Mouse (Mus musculus) retina, embryonic 14.5 days (tissue): ENCODE results near the gene Bbs12.
A peak's percentile ranks its signal among the peaks of the same experiment; 100 is the strongest.

Experiments
- DNase-seq: peaks from one replicate; pipeline ENCODE4 v3.0.0-alpha.2; 2015; ENCODE audit warnings: low spot score

Gene Bbs12

DNA sequence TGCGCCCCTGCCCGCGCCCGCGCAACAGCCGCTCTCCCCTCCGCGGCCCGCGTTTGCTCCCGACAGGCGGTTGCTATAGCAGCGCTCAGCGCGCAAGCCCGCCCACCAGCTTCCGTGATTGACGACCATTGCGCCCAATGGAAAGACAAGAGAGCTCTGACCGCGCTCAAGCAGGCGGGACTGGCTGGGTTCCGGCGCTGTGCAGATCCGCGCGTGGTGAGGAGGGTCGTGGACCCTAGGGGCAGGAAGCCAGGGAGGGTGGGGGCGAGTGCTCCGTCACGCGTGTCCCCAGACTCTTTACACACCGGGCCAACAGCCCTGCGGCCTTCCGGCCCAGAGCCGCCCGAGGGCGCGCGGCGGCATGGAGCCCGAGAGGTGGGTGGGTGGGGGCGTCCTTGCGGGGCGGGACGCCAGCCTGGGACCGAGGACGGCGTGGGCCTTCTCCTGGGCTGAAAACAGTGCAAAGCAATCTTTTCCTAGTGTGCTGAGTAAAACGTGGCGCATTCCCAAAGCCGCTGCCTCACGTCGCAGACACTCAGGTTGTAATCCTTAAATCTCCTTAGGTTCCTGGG, at the start of gene Bbs12, which contains the start of gene Cetn4:
Bbs12 (plus strand) TSS at position 185 of the 572 bp plus-strand sequence.
Cetn4 (minus strand) TSS at position 339 of the 572 bp plus-strand sequence.
- DNase-seq, result peak; percentile 98

DNA sequence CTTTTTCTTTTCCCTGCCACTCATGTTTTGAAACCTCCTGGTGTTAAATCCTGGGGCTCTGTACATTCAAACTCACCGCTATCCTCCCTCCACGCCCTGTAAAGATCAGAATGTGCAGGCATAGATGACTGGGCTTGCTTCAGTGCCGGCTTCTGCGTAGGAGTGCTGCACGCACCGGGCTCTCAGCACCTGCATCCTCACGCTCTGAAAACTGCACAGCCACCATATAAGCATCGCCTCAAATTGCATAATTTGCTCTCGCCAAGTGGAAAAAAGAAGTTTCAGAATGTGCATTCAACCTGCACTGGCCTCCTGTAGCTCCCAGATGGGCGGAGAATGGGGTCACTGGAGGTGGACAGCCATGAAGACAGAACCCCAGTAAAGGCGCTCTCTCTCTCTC, 44.0 kb upstream of the Bbs12 start:
- no peak for DNase-seq

DNA sequence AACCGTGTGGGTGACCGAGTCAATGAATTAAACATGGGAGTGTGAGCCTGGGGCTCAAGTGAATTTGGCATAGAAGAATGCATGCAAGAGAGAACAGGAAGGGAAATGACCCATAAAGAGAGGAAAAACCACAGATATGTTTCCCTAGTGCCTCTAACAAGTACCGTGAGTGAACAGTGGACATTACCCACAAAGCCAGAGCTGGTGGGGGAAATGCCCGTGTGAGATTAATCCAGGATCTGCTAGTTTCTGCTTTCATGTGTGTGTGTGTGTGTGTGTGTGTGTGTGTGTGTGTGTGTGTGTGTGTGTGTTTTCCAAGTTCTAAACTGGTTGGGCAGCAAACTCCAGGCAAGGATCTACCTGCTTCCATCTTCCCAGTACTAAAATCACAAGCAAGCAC, 42.4 kb upstream of the Bbs12 start:
- no peak for DNase-seq

DNA sequence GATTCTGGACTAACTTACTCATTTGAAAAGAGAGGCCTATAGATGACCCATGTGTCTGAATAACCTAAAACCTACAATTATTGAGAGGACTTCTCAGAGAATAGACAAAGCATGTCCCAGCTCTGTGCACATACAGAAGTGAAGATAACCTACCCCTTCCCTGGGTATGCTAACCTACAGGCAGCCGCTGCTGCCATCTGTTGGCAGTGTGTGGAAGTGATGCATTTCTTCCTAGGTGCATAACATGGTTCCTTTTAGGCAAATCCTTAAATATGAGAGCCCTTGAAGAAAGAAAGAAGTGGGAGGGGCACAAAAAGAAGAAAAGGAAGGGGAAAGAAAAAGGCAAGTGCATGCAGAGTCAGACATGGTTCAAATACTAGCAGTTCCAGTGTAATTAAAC, 41.1 kb upstream of the Bbs12 start:
- DNase-seq, result peak; percentile 69

DNA sequence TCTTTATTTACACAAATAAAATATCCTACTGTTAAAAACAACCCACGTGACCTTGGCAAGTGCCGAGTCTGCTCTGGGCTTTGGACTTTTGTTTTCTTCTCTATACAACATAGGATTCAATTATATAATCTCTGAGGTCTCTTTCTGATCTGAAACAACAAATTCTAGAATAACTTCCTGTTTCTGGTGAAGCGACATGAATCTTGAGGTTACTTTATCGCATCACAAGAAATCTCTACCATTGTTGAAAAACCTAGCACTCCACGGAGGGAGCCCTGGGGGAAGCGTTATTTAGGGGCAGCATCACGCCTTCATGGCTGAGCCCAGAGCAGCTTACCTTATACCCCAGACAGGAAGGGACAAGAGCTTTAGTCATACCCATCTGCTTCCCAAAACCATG, 39.3 kb upstream of the Bbs12 start:
- DNase-seq, result no peak

DNA sequence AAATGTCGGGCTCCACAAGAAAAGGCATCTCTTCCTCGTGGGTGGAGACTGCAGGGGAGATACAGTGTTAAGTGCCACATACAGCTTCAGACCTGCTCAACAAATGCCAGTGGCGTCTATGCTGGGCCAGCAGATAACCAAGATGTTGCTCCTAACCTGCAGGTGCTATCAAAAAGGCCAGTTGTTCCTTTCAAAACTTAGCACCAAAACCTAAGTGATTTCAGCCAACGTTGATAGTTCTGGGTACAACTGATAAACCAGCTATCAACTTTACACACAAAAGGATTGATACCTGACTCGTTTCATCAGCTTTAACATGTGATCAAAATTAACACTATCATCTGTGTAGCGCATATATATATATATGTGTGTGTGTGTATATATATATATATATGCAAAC, 37.7 kb upstream of the Bbs12 start:
- no peak for DNase-seq

DNA sequence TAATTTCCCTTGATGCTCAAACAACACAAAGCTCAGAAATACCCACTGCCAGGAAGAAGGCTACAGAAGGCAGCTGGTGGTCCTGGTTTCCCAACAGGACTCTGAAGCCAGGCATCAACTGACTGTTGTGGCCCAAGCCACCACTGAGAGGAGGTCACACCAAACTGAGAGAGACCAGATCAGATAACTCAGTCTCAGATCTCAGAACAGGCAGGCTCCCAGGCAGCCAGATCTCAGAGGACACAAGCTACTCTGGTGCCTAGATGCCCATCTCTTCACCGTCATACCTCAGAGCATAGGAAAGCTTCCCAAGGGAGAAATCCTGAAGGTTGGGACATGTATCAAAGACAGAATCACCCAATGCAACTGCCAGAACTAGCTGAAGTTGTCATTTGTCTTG, 32.1 kb upstream of the Bbs12 start:
- no peak for DNase-seq

DNA sequence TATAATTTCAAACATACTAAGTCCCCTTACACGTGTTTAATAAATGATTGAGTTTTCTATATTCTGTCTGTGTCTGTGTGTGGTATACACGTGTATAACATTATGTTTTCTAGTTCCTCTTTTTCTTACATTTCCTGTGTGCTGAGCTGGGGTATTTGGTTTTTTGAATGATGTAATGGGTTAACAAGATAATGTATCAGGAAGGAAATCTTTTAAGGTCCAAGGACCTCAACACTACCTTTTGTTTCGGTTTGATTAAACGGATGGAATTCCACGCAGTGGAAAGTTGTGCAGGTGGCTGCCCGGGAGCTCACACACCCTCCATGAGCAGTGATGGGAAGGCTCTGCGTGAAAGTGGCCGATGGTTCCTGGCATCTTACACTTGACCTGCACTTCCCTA, 31.5 kb upstream of the Bbs12 start:
- DNase-seq, result no peak

DNA sequence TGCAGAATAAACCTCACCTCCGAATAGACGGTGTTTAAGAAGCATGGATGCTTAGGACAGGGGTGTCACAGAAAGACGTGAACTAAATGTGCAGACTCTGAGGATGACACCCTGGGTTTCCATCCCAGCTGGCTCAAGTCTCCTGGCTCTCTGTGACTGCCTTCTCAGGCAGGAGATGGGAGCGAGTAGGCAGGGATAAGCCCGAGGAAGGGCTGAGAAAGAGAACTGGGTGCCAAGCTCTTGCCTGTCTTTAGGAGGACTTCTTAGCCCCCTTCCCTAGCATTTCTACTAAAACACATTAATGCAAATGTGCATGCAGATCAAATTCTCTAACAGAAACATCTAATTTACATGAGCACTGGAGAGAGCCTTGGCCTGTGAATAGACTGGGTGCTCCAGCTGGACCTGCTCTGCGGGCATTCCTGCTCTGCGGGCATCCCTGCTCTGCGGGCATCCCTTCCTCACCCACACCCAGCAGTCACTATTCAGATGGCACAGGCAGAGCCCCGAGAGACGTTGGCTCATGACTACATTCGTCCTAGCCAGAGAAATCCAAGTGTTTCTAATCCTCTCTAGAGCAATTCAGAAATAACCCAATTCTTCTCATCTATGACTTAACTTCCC, 29.9 kb upstream of the Bbs12 start:
- DNase-seq, result no peak

DNA sequence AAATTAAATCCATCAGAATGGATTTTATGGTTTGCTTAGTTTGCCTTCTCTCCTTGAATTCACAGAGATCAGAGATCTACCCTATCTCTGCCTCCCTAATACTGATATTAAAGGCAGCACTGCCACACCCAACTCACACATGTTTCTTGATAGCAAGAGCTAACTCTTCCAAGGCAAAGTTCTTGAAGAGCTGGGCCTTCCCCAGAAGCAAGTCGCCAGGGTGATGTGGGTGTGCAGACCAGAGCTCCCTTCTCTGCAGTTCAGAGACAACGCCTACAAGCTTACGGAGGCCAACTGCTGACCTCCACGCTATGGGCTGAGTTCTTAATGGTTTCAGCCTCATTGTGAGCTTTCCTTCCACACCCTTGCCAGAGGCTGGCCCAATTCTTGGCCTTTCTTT, 29.1 kb upstream of the Bbs12 start:
- DNase-seq, result no peak

DNA sequence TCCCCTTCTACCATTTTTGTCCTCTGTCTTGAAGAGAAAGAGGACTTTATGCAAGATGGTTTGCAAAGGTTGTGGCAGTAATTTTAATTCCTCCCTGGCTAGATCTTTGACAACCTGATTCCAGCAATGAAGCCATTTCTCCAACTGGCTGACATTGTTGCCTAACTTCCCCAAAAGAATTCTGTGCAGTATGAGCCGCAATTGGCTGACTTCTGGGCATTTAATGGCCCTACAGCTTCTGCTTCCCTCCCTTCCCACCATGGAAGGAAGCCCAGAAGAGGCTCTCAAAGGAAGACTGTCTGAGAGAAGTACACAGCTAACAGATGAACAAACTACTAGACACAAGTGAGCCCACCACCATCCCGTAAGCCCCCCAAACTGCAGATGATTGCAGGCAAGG, 23.1 kb upstream of the Bbs12 start:
- DNase-seq, result no peak

DNA sequence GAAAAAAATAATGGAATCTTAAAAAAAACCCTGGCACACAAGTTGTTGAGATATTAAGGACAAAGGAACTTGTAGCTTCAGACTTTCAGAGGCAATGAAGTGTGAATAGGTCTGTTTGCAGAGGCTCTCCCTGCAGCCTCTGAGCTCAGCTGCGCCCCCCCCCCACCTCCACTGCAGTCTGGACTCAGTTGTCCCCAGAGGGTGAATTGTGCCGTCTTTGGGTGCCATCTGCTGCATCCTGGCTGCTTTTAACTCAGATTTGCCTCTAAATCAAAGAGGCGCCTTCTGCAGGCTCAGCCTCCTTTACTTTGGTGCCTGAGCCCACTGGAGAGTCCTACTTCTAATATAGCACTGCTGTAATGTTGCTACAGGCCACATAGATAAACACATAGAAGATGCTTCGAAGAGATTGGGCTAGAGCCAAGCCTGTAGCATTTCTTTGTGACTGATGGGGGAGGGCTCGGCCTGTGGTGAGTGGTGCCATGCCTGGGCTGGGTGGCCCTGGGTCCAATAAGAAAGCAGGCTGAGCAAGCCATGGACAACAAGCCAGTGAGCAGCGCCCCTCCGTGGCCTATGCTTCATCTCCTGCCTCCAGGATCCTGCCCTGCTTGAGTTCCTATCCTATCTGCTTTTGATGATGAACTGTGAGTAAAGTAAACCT, 21.3 kb upstream of the Bbs12 start:
- DNase-seq, result no peak

DNA sequence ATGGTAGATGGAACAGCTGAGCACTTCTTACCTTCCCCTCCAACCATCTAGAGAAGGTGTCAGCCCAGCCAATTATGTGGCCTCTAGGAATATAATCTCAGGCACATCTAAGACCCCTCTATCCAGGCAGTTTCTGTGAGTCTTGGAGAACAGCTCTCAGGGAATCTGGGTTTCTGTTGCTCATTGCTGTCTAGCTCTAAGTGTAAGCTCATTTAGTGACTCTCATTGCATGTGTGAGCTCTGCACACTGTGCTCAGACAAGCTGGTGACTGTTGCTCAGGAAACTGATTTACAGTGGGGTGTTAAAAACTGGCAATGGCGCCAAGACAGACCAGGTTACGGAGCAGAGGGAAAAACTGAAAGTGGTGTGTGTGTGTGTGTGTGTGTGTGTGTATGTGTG, 20.4 kb upstream of the Bbs12 start:
- no peak for DNase-seq

DNA sequence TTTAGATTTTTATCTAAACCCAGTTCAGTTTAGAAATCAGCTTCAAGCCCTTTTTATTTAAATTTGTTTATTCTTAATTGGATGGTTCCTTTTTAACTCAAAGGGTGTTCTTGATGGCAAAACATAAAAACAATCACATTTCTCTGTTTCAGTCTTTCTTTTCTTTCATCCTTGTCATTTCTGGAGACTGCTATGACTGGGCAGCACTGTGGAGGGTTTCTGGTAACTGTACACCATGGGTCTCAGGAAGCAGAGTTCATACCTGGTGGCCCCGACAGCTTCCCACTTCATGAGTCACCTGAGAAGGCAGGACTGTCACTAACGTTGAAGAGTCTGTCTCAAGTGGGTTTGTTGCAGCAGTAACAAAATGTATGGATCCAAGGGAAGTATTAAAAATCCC, 19.7 kb upstream of the Bbs12 start:
- no peak for DNase-seq

DNA sequence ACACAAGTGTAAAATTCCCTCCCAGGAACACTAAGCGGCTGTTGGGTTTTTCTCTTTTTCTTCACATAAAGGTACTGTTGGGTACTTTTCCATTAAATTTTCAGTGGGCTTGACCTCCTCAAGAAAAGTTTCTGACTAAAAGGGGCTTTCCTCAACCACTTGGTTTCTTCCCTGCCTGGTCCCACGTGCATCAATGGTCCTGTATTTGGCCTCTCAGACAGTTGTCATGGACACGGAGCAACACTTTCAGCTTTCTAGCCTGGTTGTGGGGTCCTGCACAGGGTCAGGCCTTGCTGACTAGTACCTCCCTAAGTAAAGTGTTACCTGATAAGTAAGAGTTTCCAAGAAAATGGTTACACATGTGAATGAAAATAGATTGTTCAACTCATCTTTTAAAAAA, 12.9 kb upstream of the Bbs12 start:
- DNase-seq, result no peak

DNA sequence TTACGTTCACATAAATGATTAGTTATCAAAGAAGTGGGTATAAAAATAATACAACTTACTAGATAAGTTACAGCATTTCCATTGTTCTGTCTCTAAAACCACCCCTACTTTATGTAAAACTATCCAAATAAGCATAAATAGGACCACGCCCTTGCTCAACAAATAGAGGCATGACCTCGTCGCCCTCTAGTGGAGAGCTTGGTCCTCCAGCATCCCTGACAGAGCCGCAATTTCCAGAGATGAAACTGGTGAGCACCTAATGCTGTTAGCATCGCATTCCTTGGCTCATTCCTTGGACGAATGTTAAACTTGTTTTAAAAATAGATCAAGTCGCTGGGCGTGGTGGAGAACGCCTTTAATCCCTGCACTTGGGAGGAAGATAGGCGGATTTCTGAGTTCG, 9.7 kb upstream of the Bbs12 start:
- peak; percentile 67 for DNase-seq

DNA sequence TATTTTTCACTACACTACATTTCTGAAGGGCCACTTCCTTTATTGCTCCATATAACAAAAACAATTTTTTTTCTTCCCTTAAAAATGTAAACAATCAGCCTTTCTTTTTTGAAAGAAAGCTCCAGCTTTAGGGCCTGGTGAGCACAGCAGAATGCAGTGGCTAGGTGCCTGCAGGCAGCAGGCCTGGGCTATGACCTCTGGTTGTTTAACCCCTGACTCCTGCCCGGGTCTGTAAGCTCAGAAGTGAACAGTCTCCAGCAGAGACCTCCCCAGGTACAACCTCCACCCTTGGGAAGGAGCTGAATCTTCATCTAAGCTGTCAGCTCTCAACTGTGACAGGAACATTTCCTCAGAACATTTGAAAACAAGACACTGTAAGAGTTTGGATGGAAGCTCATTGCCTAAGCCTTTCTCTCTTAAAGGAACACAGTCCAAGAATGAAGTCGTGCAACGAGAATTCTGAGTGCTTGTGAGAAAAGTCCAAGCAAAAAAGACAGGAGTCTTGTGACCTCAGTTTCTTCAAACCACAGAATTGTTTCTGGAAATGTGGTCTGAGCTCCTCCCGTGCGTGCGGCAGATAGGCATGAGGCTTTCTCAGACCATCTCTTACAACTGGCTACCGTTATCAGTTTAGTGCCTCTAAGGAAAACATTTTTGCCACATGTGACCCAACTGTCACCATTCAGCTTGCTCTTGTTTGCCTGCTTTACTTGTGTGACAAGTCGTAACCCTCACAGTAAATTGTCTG, 8.8 kb upstream of the Bbs12 start:
- no peak for DNase-seq

DNA sequence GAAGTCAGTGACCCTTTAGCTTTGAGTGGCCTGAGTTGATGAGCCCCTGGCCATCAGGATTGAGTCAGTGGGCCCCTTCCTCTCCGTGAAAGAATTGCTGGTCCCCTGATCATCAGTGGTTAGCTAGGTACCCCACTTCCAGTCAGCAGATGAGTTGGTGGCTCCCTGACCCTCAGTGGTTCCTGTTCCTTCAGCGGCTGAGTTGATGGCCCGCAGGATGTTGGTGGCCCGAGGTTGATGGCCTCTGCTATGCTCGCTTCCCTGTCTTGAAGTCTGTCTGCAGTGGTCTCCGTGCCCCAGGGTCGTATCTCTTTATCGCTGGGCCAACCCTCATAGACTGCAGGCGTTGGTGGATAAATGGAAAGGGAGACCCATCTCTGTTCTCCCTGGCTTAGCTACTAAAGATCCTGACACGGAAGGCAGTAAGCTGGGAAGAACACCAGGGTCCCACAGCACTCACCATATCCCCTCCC, 421 bp upstream of the Bbs12 start:
- no peak for DNase-seq

DNA sequence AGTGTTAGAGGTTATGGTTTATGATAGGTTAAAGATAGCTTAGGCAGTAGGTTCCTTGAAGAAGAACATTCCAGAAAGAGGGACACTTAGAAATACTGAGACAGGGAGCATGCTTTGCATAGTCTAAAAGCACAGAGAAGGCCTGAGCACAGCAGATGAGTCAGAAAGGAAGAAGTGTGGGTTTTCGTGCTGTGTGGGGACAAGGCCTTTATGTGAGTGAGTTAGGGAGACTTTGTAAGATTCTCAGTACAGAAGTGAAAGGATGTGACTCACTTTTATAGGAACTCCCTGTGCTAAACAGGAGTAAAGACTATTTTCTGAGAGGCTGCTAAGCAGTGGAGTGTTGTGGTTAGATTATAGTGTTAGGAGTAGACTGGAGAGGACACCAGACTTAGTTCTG, 1.0 kb downstream of the Bbs12 start:
- DNase-seq, result peak; percentile 13

DNA sequence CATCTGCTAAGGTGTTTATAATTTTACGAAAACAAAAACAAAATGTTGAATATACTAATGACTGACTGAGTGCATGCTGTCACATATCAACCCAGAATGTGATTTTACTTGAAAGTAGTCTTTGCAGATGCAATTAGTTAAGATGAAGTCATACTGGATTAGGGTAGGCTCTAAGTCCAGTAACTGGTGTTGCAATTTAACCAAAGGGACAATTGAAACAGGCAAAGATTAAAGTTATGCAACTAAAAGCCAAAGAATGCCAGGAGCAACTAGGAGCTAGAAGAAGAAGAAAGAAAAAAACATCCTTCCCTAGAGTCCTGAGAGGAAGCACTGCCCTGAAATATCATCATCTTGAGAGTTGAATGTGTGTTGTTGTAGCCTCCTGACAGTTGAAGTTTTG, 3.9 kb downstream of the Bbs12 start:
- DNase-seq, result no peak

DNA sequence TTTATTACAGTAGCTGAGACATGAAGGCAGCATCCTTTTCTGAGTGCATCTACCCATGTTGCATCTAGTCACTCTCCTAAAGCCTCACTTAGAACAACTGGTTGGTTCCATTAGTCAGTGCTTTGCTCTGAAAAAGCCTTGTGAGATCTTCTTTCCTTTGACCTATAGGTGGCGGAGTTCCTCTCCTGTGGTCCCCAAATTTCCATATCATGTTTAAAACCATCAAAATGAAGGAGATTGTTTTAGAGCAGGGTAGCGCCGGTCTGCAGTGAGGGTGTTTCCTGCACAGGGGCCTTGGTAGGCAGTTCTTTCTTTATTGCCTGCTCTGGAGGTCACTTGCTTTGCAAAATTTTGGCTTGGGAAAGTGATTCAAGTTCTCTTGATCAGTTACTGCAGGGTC, 12.0 kb downstream of the Bbs12 start:
- DNase-seq, result peak; percentile 50

DNA sequence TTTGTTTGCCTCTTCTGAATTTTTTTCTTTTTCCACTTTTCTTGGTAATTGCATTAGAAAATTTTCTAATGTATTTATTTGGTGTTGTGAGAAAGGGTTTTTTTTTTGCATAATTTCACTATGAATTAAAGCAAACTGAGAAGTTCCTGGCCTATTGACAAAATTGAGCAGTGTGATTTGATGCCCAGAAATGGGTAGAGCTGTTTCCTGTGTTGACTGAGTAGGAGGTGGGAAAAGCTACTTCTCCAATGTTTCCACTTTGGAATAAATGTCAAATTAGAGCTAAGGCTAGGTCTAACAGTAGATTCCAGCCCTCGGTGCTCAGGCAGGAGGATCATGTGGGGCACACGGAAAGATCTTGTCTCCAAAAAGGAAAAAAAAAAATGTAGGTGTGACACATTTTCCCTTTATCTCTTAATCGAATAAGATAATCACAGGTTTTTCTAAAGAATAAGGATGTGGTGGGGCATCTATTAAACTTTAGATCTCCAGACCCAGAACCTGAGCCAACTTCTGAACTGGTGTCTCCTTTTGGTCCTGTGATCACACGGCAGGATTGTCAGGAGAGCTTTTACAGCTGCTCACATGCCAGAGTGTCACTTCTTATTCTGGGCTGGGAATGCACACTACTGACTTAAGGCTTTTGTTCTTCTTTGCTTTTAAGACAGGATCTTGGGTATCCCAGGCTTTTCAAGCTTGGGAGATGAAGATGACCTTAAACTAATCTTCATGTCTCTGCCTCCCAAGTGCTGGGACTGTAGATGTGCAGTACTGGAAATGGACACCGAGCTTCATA, 13.2 kb downstream of the Bbs12 start:
- no peak for DNase-seq
